Mouse (Mus musculus) testis, postnatal 10 days (tissue): ENCODE measurements around the gene Btbd35f10.
"Not testable (repeated sequence)": the region's sequence is repeated elsewhere in the genome, so short reads cannot be mapped to it uniquely, and the experiment has no call there.

ENCODE experiments used
- DNase-seq: peaks from one replicate; pipeline ENCODE4 v3.0.0; 2021; ENCODE audit warnings: low spot score

Gene Btbd35f10

GRCm38 (mm10) chrX:3752785-3753184, at the start of gene Btbd35f10:
Gene Btbd35f10, minus strand, starts transcription at chrX:3752885.
- not testable (repeated sequence) for DNase-seq
